Mouse (Mus musculus): Measurements from ENCODE around the gene Gm20517.

GRCm38 (mm10) chr17:47618556-47619311 lies 7.3 kb downstream of the Gm20517 start:
- TF ChIP-seq CTCF (IDR thresholded peaks at IDR 0.05; ENCODE audit: insufficient read depth, low read length) (no peak), POLR2A (IDR thresholded peaks at IDR 0.05; ENCODE audit: borderline replicate concordance, extremely low read depth, low read depth, low read length) (no peak)
